Mouse (Mus musculus) limb, embryonic 12.5 days (tissue): Measurements from ENCODE around the gene Mlip. TPM values are rescaled to one million over a fixed set of nuclear protein-coding genes. Genes with fewer than 3 reads are reported as not detected.
"Not testable (repeated sequence)": the region's sequence is repeated elsewhere in the genome, so short reads cannot be mapped to it uniquely, and the experiment has no call there.

Source experiments
- ATAC-seq: fragments of 200-750 bp; cut with Nextera tagmentation; 2 replicates; pipeline ENCODE4 v1.8.0; 2017; ENCODE audit warnings: low read depth, moderate TSS enrichment; ENCODE audit not compliant: insufficient number of reproducible peaks, insufficient read depth, low FRiP score, low TSS enrichment
- H3K27ac ChIP-seq: fragments of 300-500 bp; sonication (generic); 2 replicates; pipeline ENCODE4 v1.5.1; 2016; ENCODE audit warnings: mild to moderate bottlenecking, moderate library complexity
- H3K27me3 ChIP-seq: fragments of 300-500 bp; sonication (generic); 2 replicates; pipeline ENCODE4 v1.6.1; 2016; ENCODE audit warnings: mild to moderate bottlenecking, moderate library complexity
- H3K36me3 ChIP-seq: fragments of 300-500 bp; sonication (generic); 2 replicates; pipeline ENCODE4 v1.6.1; 2016; ENCODE audit warnings: mild to moderate bottlenecking, moderate library complexity
- H3K4me1 ChIP-seq: fragments of 300-500 bp; sonication (generic); replicated peaks from 2 replicates; pipeline ENCODE4 v1.6.1; 2016
- H3K4me2 ChIP-seq: fragments of 300-500 bp; sonication (generic); 2 replicates; pipeline ENCODE4 v1.6.1; 2016; ENCODE audit warnings: mild to moderate bottlenecking, moderate library complexity
- H3K4me3 ChIP-seq: fragments of 300-500 bp; sonication (generic); replicated peaks from 2 replicates; pipeline ENCODE4 v1.5.1; 2016; ENCODE audit warnings: mild to moderate bottlenecking
- H3K9ac ChIP-seq: fragments of 300-500 bp; sonication (generic); replicated peaks from 2 replicates; pipeline ENCODE4 v1.6.1; 2016; ENCODE audit warnings: mild to moderate bottlenecking, moderate library complexity
- H3K9me3 ChIP-seq: fragments of 300-500 bp; sonication (generic); 2 replicates; pipeline ENCODE4 v1.6.1; 2016; ENCODE audit warnings: mild to moderate bottlenecking, moderate library complexity
- WGBS: fragments of 180-500 bp; shearing (Covaris S2); methylation state at CpG from one replicate; pipeline ENCODE4 v1.1.7; 2016; 5-methylcytosine and 5-hydroxymethylcytosine counted together
- polyA plus RNA-seq: library from polyadenylated mRNA; unstranded; fragments of >200 nt; fragmentation: Nextera tagmentation; extraction: Ambion mirVana; gene quantifications from 2 replicates; pipeline ENCODE4 v1.2.1, GENCODE M21; 2016

The Mlip gene
- polyA plus RNA-seq, 1 experiment from 2014 or later = 0.38 TPM

DNA sequence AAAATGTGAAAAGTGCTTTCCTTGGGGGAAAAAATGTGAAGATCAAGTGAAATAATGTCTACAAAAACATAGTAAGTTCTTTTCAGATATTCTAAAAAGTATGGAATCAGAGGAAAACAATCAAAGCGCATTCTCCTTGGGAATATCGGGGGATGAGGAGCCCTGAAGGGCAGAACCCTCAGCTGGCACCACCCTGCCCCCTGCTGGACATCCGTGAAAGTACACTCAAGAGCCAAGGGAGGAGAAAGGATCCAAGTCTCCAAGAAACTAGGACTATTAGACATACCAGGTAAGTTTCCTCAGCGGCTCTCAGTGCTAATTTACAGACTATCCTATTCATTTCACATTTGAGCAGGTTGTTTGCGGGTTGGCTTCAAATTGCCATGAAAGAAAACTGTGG lies 28.8 kb upstream of the Mlip start:
- no peak for ATAC-seq
- H3K36me3 ChIP-seq = no peaks in the 10 kb centered on the region
- 12% methylated on average over 5 of the region's 5 CpGs for WGBS

DNA sequence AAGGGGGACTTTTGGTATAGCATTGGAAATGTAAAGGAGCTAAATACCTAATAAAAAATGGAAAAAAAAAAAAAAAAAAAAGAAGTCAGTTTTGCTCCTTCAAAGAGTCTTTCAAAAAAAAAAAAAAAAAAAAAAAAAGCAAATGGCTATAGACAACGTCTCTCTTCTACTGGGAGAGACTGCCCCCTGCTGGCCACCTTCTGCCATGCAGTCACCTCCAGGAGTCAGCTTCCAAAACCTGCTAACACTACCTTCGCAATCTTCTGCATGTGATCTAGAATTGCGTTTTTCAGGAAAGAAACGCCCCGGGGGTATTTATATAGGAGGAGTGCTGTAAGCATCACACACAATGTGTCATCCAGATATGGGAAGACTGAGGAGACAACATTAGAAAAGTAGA lies 26.9 kb upstream of the Mlip start:
- no peak overlapping the region for H3K27ac ChIP-seq
- no peaks in the 10 kb centered on the region for H3K27me3 ChIP-seq
- no peak overlapping the region for H3K4me2 ChIP-seq
- H3K9me3 ChIP-seq = no peaks in the 10 kb centered on the region
- H3K4me3 ChIP-seq = no peak overlapping the region
- H3K9ac ChIP-seq = no peak overlapping the region
- H3K4me1 ChIP-seq = peaks cover 9% of the 10 kb centered on the region
- WGBS = 42% methylated on average over 5 of the region's 5 CpGs
- no peak for ATAC-seq
- no peaks in the 10 kb centered on the region for H3K36me3 ChIP-seq

More for the DNA sequence above, 28.8 kb upstream of the Mlip start:
- no peak overlapping the region for H3K4me3 ChIP-seq
- H3K9me3 ChIP-seq = no peaks in the 10 kb centered on the region
- no peak overlapping the region for H3K4me2 ChIP-seq
- peaks cover 15% of the 10 kb centered on the region for H3K4me1 ChIP-seq
- no peaks in the 10 kb centered on the region for H3K27me3 ChIP-seq
- H3K9ac ChIP-seq = no peak overlapping the region
- H3K27ac ChIP-seq = no peak overlapping the region

- H3K4me1 ChIP-seq = peaks cover 6% of the 10 kb centered on the region
- no peak overlapping the region for H3K4me3 ChIP-seq
- no peak overlapping the region for H3K4me2 ChIP-seq
- H3K36me3 ChIP-seq = no peaks in the 10 kb centered on the region
- ATAC-seq = no peak
- no peaks in the 10 kb centered on the region for H3K27me3 ChIP-seq
- H3K9ac ChIP-seq = no peak overlapping the region
- no peak overlapping the region for H3K27ac ChIP-seq
- 74% methylated on average over 10 of the region's 10 CpGs for WGBS
- no peaks in the 10 kb centered on the region for H3K9me3 ChIP-seq
Observed at GRCm38 (mm10) chr9:77377696-77378095, 24.9 kb upstream of the Mlip start.

- 0 out of 2 replicates have a peak, but pooled peaks have one; percentile 37 for ATAC-seq
- no peak overlapping the region for H3K4me2 ChIP-seq
- H3K27ac ChIP-seq = no peak overlapping the region
Observed at GRCm38 (mm10) chr9:77377082-77377481, 24.3 kb upstream of the Mlip start.

GRCm38 (mm10) chr9:77376561-77376960 lies 23.8 kb upstream of the Mlip start:
- Histone ChIP-seq H3K9me3 (no peaks in the 10 kb centered on the region), H3K27me3 (no peaks in the 10 kb centered on the region), H3K4me2 (no peak overlapping the region), H3K4me3 (no peak overlapping the region), H3K9ac (no peak overlapping the region), H3K4me1 (no peaks in the 10 kb centered on the region), H3K27ac (no peak overlapping the region), H3K36me3 (no peaks in the 10 kb centered on the region)
- WGBS = 85% methylated on average over 7 of the region's 7 CpGs
- no peak for ATAC-seq

More at GRCm38 (mm10) chr9:77377082-77377481, 24.3 kb upstream of the Mlip start:
- Histone ChIP-seq H3K4me3 (no peak overlapping the region), H3K27me3 (no peaks in the 10 kb centered on the region), H3K9me3 (no peaks in the 10 kb centered on the region), H3K36me3 (no peaks in the 10 kb centered on the region), H3K4me1 (peaks cover under 1% of the 10 kb centered on the region; the same call in 1 of the 2 replicates), H3K9ac (no peak overlapping the region)
- WGBS = 62% methylated on average over 10 of the region's 10 CpGs

GRCm38 (mm10) chr9:77370706-77371105 lies 17.9 kb upstream of the Mlip start:
- H3K36me3 ChIP-seq = no peaks in the 10 kb centered on the region
- H3K9ac ChIP-seq = no peak overlapping the region
- no peak overlapping the region for H3K4me2 ChIP-seq
- no peak overlapping the region for H3K4me3 ChIP-seq
- no peak for ATAC-seq
- H3K4me1 ChIP-seq = no peaks in the 10 kb centered on the region; the same call in 1 of the 2 replicates
- H3K27me3 ChIP-seq = no peaks in the 10 kb centered on the region
- no peak overlapping the region for H3K27ac ChIP-seq
- H3K9me3 ChIP-seq = no peaks in the 10 kb centered on the region
- 85% methylated on average over 3 of the region's 3 CpGs for WGBS

DNA sequence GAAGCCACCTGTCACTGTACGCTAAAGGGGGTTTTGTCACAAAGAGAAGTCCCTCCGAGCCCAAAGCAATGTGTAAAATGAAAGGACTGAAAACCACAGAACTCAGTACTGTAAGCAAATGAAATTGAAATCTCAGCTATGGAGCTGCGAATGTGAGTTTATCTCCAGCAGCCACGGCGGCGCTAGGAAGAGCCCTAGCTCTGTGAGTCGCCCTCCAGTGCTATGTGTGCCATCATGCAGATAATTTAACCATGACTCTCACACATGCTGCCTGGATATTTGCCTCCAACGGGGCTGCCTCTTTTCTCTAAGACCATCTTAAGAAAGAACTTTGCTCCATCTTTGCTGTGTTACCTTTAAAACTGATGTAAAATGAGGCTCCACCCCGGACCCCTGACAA lies 16.5 kb upstream of the Mlip start:
- no peaks in the 10 kb centered on the region for H3K36me3 ChIP-seq
- ATAC-seq = no peak
- no peak overlapping the region for H3K4me2 ChIP-seq
- WGBS = 80% methylated on average over 9 of the region's 9 CpGs
- H3K27me3 ChIP-seq = no peaks in the 10 kb centered on the region
- no peak overlapping the region for H3K9ac ChIP-seq
- no peaks in the 10 kb centered on the region; the same call in 1 of the 2 replicates for H3K4me1 ChIP-seq
- no peaks in the 10 kb centered on the region for H3K9me3 ChIP-seq
- H3K4me3 ChIP-seq = no peak overlapping the region
- no peak overlapping the region for H3K27ac ChIP-seq

DNA sequence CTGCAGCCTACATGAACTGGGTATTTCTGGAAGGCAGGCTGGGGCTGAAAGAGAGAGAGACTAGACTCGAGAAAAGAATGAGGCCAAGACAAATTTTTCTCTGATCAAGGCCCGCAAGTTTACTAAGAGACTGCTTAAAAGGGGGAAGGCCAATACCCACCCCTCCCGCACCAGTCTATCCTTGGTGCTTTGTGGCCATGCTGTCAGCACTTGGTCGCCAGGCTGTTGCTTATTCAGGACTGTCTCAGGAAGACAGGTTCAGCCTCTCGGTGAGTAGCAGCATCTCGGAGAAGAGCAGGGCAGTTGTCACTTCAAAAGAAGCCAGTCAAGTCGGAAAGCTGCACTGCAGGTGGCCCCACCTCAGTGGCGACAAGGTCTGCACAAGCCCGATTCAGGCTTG lies 11.9 kb upstream of the Mlip start:
- H3K4me2 ChIP-seq, H3K9me3 ChIP-seq, H3K27ac ChIP-seq, H3K4me1 ChIP-seq, H3K9ac ChIP-seq, ATAC-seq, H3K4me3 ChIP-seq, H3K36me3 ChIP-seq, H3K27me3 ChIP-seq: not testable (repeated sequence)
- 67% methylated on average over 9 of the region's 9 CpGs for WGBS

DNA sequence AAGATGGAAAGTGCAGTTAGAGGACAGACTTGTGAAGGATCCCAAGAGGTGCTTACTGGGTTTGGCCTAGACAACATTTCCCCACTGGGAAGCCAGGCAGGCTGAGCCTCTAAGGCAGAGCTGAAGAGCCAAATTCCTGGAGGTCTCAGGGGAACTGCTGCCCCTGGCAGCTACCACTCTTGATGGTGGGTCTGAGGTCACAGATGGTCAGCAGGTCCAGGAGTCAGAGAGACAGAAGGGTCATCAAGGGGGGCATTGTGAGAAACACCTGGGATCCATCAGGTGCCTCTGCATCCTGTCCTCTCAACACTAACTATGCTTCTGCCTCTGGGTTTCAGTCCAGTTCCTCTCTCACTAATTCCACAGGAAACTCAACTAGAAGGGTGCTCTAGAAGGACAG lies 10.1 kb upstream of the Mlip start:
- Histone ChIP-seq H3K4me1 (no peaks in the 10 kb centered on the region), H3K4me2 (no peak overlapping the region), H3K27me3 (no peaks in the 10 kb centered on the region), H3K27ac (no peak overlapping the region), H3K36me3 (no peaks in the 10 kb centered on the region), H3K9me3 (no peaks in the 10 kb centered on the region), H3K4me3 (no peak overlapping the region), H3K9ac (no peak overlapping the region)
- ATAC-seq = no peak

DNA sequence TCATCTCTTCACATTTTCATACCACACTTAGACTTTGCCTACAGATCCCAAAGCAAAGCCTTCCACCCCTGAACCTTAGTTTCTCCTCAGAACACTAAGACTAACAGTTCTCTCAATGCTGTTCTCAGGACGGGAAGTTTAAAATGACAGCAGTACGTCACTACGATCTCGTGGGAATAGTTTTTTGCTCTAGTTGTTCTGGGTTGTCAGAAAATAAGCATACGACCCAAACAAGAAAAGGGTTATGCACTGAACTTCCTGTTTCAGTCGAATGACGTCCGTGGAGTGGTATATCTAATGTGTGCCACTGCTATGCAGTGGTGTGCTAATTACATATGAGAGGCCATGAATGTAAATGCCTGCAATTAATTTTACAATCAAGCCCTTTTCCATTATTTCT lies 7.9 kb upstream of the Mlip start:
- H3K27me3 ChIP-seq = no peaks in the 10 kb centered on the region
- no peak overlapping the region for H3K27ac ChIP-seq
- H3K4me2 ChIP-seq = no peak overlapping the region
- H3K9ac ChIP-seq = no peak overlapping the region
- H3K4me1 ChIP-seq = no peaks in the 10 kb centered on the region; the same call in 1 of the 2 replicates
- H3K9me3 ChIP-seq = no peaks in the 10 kb centered on the region
- no peaks in the 10 kb centered on the region for H3K36me3 ChIP-seq
- no peak for ATAC-seq
- WGBS = 86% methylated on average over 8 of the region's 8 CpGs
- no peak overlapping the region for H3K4me3 ChIP-seq

- ATAC-seq = no peak
- Histone ChIP-seq H3K4me3 (no peak overlapping the region), H3K27ac (no peak overlapping the region), H3K9ac (no peak overlapping the region), H3K27me3 (no peaks in the 10 kb centered on the region), H3K36me3 (no peaks in the 10 kb centered on the region), H3K4me2 (no peak overlapping the region), H3K9me3 (no peaks in the 10 kb centered on the region), H3K4me1 (no peaks in the 10 kb centered on the region; the same call in 1 of the 2 replicates)
- WGBS = 83% methylated on average over 10 of the region's 10 CpGs
Observed at GRCm38 (mm10) chr9:77359278-77359973, 6.7 kb upstream of the Mlip start.

DNA sequence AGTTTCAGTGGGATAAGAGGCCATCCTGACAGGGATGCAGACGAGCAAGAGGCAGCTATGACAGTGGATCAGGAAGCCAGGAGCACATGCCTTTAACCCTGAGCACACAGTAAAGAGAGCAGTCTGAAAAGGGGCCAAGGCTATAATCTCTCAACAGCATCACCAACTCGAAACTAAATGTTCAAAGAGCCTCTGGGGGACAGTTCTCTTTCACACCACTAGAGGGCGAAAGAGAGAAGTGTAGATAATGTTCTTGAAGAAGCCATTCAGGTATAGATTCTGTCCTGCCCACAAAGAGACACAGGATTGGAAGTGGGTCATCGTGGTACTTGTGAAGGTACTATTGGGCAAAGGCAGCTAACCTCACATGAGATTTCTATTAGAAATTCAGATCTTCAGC lies 1.2 kb upstream of the Mlip start:
- H3K36me3 ChIP-seq = no peaks in the 10 kb centered on the region
- no peaks in the 10 kb centered on the region; the same call in 1 of the 2 replicates for H3K4me1 ChIP-seq
- H3K9me3 ChIP-seq = no peaks in the 10 kb centered on the region
- H3K4me3 ChIP-seq = no peak overlapping the region
- no peak overlapping the region for H3K4me2 ChIP-seq
- no peak for ATAC-seq
- H3K27me3 ChIP-seq = no peaks in the 10 kb centered on the region
- no peak overlapping the region for H3K9ac ChIP-seq
- H3K27ac ChIP-seq = no peak overlapping the region
- WGBS = 84% methylated on average over 4 of the region's 4 CpGs
